Mouse (Mus musculus) heart, embryonic 14.5 days (tissue): ENCODE results near the gene Nab2. TPM values are rescaled to one million over a fixed set of nuclear protein-coding genes. Genes with fewer than 3 reads are reported as not detected.

Experiments used
- ATAC-seq: fragments of 200-750 bp; cut with Nextera tagmentation; 2 replicates; pipeline ENCODE4 v1.8.0; 2017; ENCODE audit warnings: low read depth, moderate TSS enrichment; ENCODE audit not compliant: insufficient number of reproducible peaks, insufficient read depth, low FRiP score
- H3K27ac ChIP-seq, 2 experiments: fragments of 200-500 bp in 1 of 2; fragments of 300-500 bp in 1 of 2; sonication (generic) in 1 of 2; replicated peaks in 1 of 2; 2 replicates each; pipeline ENCODE4 v1.5.1; 2012 to 2014; ENCODE audit warnings: low read depth in 2 of 2, low read length in 2 of 2, control low read depth in 1 of 2, mild to moderate bottlenecking in 1 of 2, mixed read lengths in 1 of 2; ENCODE audit not compliant: control insufficient read depth in 1 of 2, insufficient read depth in 1 of 2
- H3K27me3 ChIP-seq: fragments of 300-500 bp; sonication (generic); 2 replicates; pipeline ENCODE4 v1.6.1; 2014; ENCODE audit warnings: mild to moderate bottlenecking, low read length, control low read depth; ENCODE audit not compliant: control insufficient read depth, insufficient read depth
- H3K36me3 ChIP-seq: fragments of 300-500 bp; sonication (generic); 2 replicates; pipeline ENCODE4 v1.6.1; 2014; ENCODE audit warnings: mild to moderate bottlenecking, control low read depth, low read length, mixed read lengths; ENCODE audit not compliant: control insufficient read depth, insufficient read depth
- H3K4me1 ChIP-seq, 2 experiments: fragments of 200-500 bp in 1 of 2; fragments of 300-500 bp in 1 of 2; sonication (generic) in 1 of 2; 2 replicates each; pipeline ENCODE4 v1.6.1; 2012 to 2014; ENCODE audit warnings: low read length in 2 of 2, control low read depth in 1 of 2, mixed read lengths in 1 of 2; ENCODE audit not compliant: control insufficient read depth in 2 of 2, insufficient read depth in 2 of 2
- H3K4me2 ChIP-seq: fragments of 300-500 bp; sonication (generic); 2 replicates; pipeline ENCODE4 v1.6.1; 2014; ENCODE audit warnings: mild to moderate bottlenecking, low read length
- H3K4me3 ChIP-seq, 2 experiments: fragments of 200-500 bp in 1 of 2; fragments of 300-500 bp in 1 of 2; sonication (generic) in 1 of 2; 2 replicates each; pipeline ENCODE4 v1.5.1; 2012 to 2014; ENCODE audit warnings: low read length in 2 of 2, mild to moderate bottlenecking in 2 of 2, control low read depth in 1 of 2, low read depth in 1 of 2, moderate library complexity in 1 of 2; ENCODE audit not compliant: control insufficient read depth in 1 of 2, insufficient read depth in 1 of 2
- H3K9ac ChIP-seq: fragments of 300-500 bp; sonication (generic); 2 replicates; pipeline ENCODE4 v1.6.1; 2014; ENCODE audit warnings: mild to moderate bottlenecking, low read length
- H3K9me3 ChIP-seq: fragments of 300-500 bp; sonication (generic); 2 replicates; pipeline ENCODE4 v1.6.1; 2016; ENCODE audit warnings: low read length, control low read depth; ENCODE audit not compliant: control insufficient read depth
- WGBS: fragments of 180-500 bp; shearing (Covaris S2); extraction: QIAGEN DNeasy Blood & Tissue Kit; methylation state at CpG from one replicate; pipeline ENCODE4 v1.1.7; 2014; 5-methylcytosine and 5-hydroxymethylcytosine counted together
- polyA plus RNA-seq: library from polyadenylated mRNA; unstranded; fragments of >200 nt; fragmentation: Nextera tagmentation; extraction: Ambion mirVana; gene quantifications from 2 replicates; pipeline ENCODE4 v1.2.1, GENCODE M21; 2014

The Nab2 gene
- polyA plus RNA-seq, 1 experiment from 2014 or later: 9.0 TPM

DNA sequence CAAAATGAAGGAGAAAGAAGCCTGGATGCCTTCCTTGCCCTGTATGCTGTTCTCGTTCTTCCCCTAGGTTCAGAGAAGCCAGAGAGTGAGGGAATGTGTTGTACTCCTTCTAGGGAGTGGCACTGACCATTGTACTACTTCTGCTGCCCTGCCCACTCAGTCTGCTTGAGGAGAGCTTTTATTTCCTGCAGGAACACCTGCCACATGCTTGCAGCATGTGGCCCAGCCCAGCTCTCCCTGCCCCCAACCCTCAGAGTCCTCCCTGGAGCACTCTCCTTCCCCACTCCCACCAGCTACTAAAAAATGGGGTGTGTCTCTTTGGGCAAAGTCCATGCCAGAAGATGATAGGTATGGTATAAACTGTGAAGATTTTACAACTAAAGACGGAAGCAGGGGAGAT, 35.9 kb upstream of the Nab2 start:
- Histone ChIP-seq H3K9ac (no peak overlapping the region), H3K27ac (no peak overlapping the region), H3K27me3 (no peaks in the 10 kb centered on the region; the same call in 1 of the 2 replicates), H3K9me3 (no peaks in the 10 kb centered on the region), H3K4me1 (peaks cover 8 to 11% of the 10 kb centered on the region in 2 experiments), H3K4me2 (no peak overlapping the region), H3K4me3 (no peak overlapping the region), H3K36me3 (peaks cover 6% of the 10 kb centered on the region; the same call in 1 of the 2 replicates)
- WGBS: 38% methylated on average over 2 of the region's 2 CpGs
- ATAC-seq: no peak

DNA sequence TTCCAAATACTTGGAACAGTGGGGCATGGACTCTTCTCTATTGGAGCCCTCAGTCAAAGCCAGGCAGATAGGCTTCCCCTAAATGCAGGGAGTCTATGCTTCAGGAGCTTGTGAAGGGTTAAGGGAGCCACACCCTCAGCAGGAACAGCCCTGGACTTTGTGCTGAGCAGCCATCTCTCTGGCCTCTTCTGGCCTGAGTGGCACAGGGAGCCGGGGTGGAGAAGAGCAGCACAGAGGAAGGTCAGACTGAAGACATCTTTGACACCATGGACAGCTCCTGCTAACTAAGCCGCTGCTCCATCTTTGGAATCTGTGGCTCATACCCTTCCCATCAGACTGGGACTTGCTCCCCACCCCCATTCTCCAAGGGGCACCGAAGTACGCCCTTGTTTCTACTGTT, 34.9 kb upstream of the Nab2 start:
- H3K4me3 ChIP-seq: no peak overlapping the region
- H3K36me3 ChIP-seq: peaks cover 15% of the 10 kb centered on the region; the same call in 1 of the 2 replicates
- H3K9me3 ChIP-seq: no peaks in the 10 kb centered on the region
- H3K4me1 ChIP-seq: peaks cover 8 to 11% of the 10 kb centered on the region in 2 experiments
- H3K27ac ChIP-seq: no peak overlapping the region
- WGBS: 28% methylated on average over 4 of the region's 4 CpGs
- no peak overlapping the region for H3K4me2 ChIP-seq
- ATAC-seq: no peak
- no peak overlapping the region for H3K9ac ChIP-seq
- H3K27me3 ChIP-seq: no peaks in the 10 kb centered on the region; the same call in 1 of the 2 replicates

- Histone ChIP-seq H3K4me2 (no peak overlapping the region), H3K27ac (no peak overlapping the region), H3K4me3 (no peak overlapping the region), H3K9ac (no peak overlapping the region), H3K9me3 (no peaks in the 10 kb centered on the region), H3K27me3 (no peaks in the 10 kb centered on the region; the same call in 1 of the 2 replicates), H3K36me3 (peaks cover 54% of the 10 kb centered on the region), H3K4me1 (no peaks in the 10 kb centered on the region)
- WGBS: 91% methylated on average over 7 of the region's 7 CpGs
- no peak for ATAC-seq
Observed at GRCm38 (mm10) chr10:127698966-127699365, 30.6 kb upstream of the Nab2 start.

GRCm38 (mm10) chr10:127695775-127696174, 27.4 kb upstream of the Nab2 start:
- 92% methylated on average over 7 of the region's 7 CpGs for WGBS
- Histone ChIP-seq H3K36me3 (peaks cover 77% of the 10 kb centered on the region), H3K4me2 (no peak overlapping the region), H3K27me3 (no peaks in the 10 kb centered on the region), H3K4me1 (no peaks in the 10 kb centered on the region), H3K27ac (no peak overlapping the region), H3K9ac (no peak overlapping the region), H3K4me3 (no peak overlapping the region), H3K9me3 (no peaks in the 10 kb centered on the region)
- ATAC-seq: no peak

DNA sequence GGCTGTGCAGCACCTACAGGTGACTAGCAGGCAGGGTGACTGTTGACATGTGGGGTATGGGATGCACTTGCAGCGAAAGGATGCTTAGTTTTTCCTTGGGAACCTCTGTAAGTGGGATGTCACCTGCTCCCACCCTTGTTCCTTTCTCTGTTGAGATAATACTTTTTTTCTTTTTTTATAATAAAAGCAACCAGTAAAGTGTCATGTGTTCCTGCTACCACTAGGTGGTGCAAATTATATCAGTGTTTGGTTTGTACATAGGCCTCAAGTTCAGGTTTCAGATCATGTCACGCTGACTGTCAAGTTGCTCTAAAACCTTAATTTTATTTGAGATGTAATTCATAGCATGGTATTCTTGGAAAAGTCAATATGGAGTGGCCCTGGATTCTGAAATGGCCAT, 26.3 kb upstream of the Nab2 start:
- no peak overlapping the region for H3K9ac ChIP-seq
- no peak for ATAC-seq
- WGBS: 58% methylated on average over 2 of the region's 2 CpGs

GRCm38 (mm10) chr10:127691053-127691452, 22.7 kb upstream of the Nab2 start:
- no peak for ATAC-seq
- WGBS: 24% methylated on average over 1 of the region's 1 CpGs
- H3K9me3 ChIP-seq: no peaks in the 10 kb centered on the region

More for the DNA sequence above, 26.3 kb upstream of the Nab2 start:
- Histone ChIP-seq H3K4me1 (no peaks in the 10 kb centered on the region), H3K36me3 (peaks cover 83% of the 10 kb centered on the region), H3K4me3 (no peak overlapping the region), H3K4me2 (no peak overlapping the region), H3K27me3 (no peaks in the 10 kb centered on the region), H3K27ac (no peak overlapping the region), H3K9me3 (no peaks in the 10 kb centered on the region)

GRCm38 (mm10) chr10:127682886-127683285, 14.5 kb upstream of the Nab2 start:
- Histone ChIP-seq H3K27me3 (no peaks in the 10 kb centered on the region), H3K4me3 (no peak overlapping the region), H3K4me2 (no peak overlapping the region), H3K4me1 (peaks cover 0 to 4% of the 10 kb centered on the region in 2 experiments; a peak in 1 of 4 replicates), H3K9ac (no peak overlapping the region), H3K9me3 (no peaks in the 10 kb centered on the region), H3K36me3 (no peaks in the 10 kb centered on the region), H3K27ac (no peak overlapping the region)
- no peak for ATAC-seq
- 87% methylated on average over 6 of the region's 6 CpGs for WGBS

More at GRCm38 (mm10) chr10:127691053-127691452, 22.7 kb upstream of the Nab2 start:
- Histone ChIP-seq H3K27me3 (no peaks in the 10 kb centered on the region), H3K4me3 (no peak overlapping the region), H3K4me2 (no peak overlapping the region), H3K27ac (no peak overlapping the region), H3K4me1 (no peaks in the 10 kb centered on the region), H3K9ac (no peak overlapping the region), H3K36me3 (peaks cover 62% of the 10 kb centered on the region)

GRCm38 (mm10) chr10:127679881-127680280, 11.5 kb upstream of the Nab2 start:
- Histone ChIP-seq H3K4me3 (no peak overlapping the region), H3K27me3 (no peaks in the 10 kb centered on the region), H3K4me2 (no peak overlapping the region), H3K9me3 (no peaks in the 10 kb centered on the region), H3K36me3 (no peaks in the 10 kb centered on the region), H3K27ac (no peak overlapping the region), H3K4me1 (peaks cover 0 to 7% of the 10 kb centered on the region in 2 experiments; a peak in 1 of 4 replicates), H3K9ac (no peak overlapping the region)
- no peak for ATAC-seq
- 78% methylated on average over 3 of the region's 3 CpGs for WGBS
